10 mouse cellular contexts compared by ENCODE assay signal in the genomic region with DNA sequence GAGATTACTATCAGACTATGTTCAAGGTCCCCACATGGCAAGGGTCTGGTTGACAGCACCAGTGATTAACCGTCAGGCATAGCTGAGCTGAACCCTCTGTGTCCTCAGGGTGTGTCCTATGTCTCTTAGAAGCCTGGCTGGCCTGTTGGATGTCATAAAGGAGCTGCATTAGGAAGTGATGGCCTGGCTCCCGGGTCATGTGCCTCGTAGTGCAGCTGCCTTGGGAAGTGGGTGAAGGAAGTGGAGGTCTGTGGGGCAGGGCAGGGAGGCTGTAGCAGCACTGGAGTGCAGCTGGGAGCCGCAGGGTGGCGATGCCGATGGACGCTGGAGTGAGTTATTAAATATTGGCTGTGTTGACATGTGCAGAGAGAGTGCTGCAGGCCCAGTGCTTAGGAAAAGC.
DNase-seq lines count a peak whose midpoint lies in the region; ATAC-seq and TF ChIP-seq lines count a peak whose summit lies in the region.
"Had no signal": no experiment of that assay in that cellular context is flagged by ENCODE, and none has a peak within 500 bp of the region (broad histone marks: within the 10 kb centered on the region; RNA-seq: fewer than 3 reads in every experiment).

No protein-coding gene starts in this region.

- H3K4me2 ChIP-seq in intestine, embryonic 15.5 days (replicated peaks), result no peak overlapping the region

- 54% methylated on average over 7 of the region's 7 CpGs for WGBS in kidney, adult 2 months
- 36% methylated on average over 7 of the region's 7 CpGs for WGBS in intestine, embryonic 15.5 days
- 41% methylated on average over 7 of the region's 7 CpGs for WGBS in macrophage (ENCODE audit: missing documents)

- TF ChIP-seq CTCF in kidney, adult 2 months (conservative IDR thresholded peaks at IDR 0.05; ENCODE audit: insufficient read depth, insufficient read length, low read depth, low read length), result 0 out of 2 replicates have a peak, but pooled peaks have one; percentile 0

- H3K9ac ChIP-seq in intestine, embryonic 15.5 days, result no peak overlapping the region

- peak; percentile 14; the same call in 1 of the 2 replicates for ATAC-seq in common myeloid progenitor, adult 5-6 weeks (replicated peaks; ENCODE audit: low read depth, poor library complexity, severe bottlenecking)
- ATAC-seq in intestine, embryonic 15.5 days, result peak; percentile 52

- peaks cover 26% of the 10 kb centered on the region for H3K4me1 ChIP-seq in kidney, adult 2 months (ENCODE audit: control insufficient read depth, insufficient read depth, low read length)
- H3K4me1 ChIP-seq in intestine, embryonic 15.5 days (replicated peaks), result peaks cover 31% of the 10 kb centered on the region

- no peaks in the 10 kb centered on the region for H3K27me3 ChIP-seq in kidney, adult 2 months (replicated peaks; ENCODE audit: control insufficient read depth, insufficient read depth, low read length)
- no peaks in the 10 kb centered on the region for H3K27me3 ChIP-seq in intestine, embryonic 15.5 days (replicated peaks)

- H3K27ac ChIP-seq in kidney, adult 2 months (ENCODE audit: insufficient read depth, low read depth, low read length), result no peak overlapping the region
- H3K27ac ChIP-seq in intestine, embryonic 15.5 days, result no peak overlapping the region
- peak overlapping the region; percentile 46 for H3K27ac ChIP-seq in macrophage

- no peaks in the 10 kb centered on the region for H3K36me3 ChIP-seq in kidney, adult 2 months (ENCODE audit: control insufficient read depth, insufficient read depth, low read length)
- no peaks in the 10 kb centered on the region for H3K36me3 ChIP-seq in intestine, embryonic 15.5 days
- no peaks in the 10 kb centered on the region for H3K36me3 ChIP-seq in macrophage (ENCODE audit: inconsistent target)

- TF ChIP-seq POLR2A in kidney, adult 2 months (IDR thresholded peaks at IDR 0.05; ENCODE audit: low read depth, low read length), result no peak

- peaks cover 100% of the 10 kb centered on the region for H3K79me2 ChIP-seq in macrophage (ENCODE audit: inconsistent target)

- no peaks in the 10 kb centered on the region for H3K9me3 ChIP-seq in intestine, embryonic 15.5 days

- peak; percentile 51 for DNase-seq in kidney, adult 2 months
- DNase-seq in kidney, adult 9 months, result no peak
- DNase-seq in urinary bladder, postnatal 4 days (ENCODE audit: low spot score in 2 of 2), result no peak
- DNase-seq in thymus, postnatal 4 days, result no peak
- DNase-seq: cerebellum, adult 18-20 months; liver; right cerebral cortex, adult 18-20 months had no signal

- H3K4me3 ChIP-seq in kidney, adult 2 months (ENCODE audit: insufficient read depth, low read depth, low read length), result no peak overlapping the region
- no peak overlapping the region for H3K4me3 ChIP-seq in intestine, embryonic 15.5 days (replicated peaks)
- H3K4me3 ChIP-seq in macrophage (ENCODE audit: inconsistent target), result no peak overlapping the region
